Mouse (Mus musculus) lung, postnatal 0 days (tissue): Measurements from ENCODE around the gene Syde2.

Source experiments
- CTCF ChIP-seq: IDR thresholded peaks from 2 replicates; pipeline ENCODE4 v1.5.1; 2016; ENCODE audit warnings: antibody characterized with exemption, mild to moderate bottlenecking
- EP300 ChIP-seq: IDR thresholded peaks from 2 replicates; pipeline ENCODE4 v1.6.1; 2016; ENCODE audit warnings: antibody characterized with exemption, mild to moderate bottlenecking, control low read depth

DNA sequence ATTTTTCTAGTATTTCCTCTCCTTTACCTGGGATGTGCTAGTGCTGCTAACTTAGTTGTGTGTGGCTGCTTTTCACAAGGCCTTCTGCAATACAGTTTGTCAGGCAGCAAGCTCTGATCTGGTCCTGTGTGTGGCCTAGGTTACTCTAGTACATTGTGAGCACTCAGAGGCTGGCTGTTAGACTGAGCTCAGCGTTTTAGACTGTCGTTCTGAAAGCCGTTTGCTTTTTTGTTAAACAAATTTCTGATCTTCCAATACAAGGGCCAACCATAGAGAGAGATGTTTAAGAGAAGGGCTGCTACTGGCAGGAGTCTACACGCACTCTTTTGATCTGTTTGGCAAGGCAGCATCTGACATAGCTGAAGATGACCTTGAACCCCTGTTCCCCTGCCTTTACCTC, 47.7 kb upstream of the Syde2 start:
- TF ChIP-seq CTCF: no peak
- TF ChIP-seq EP300: no peak
